Mouse (Mus musculus) frontal cortex, adult 2 months (tissue): Measurements from ENCODE around the gene Slc6a21. TPM values are rescaled to one million over a fixed set of nuclear protein-coding genes. Genes with fewer than 3 reads are reported as not detected.

ENCODE experiments used
- DNase-seq, 2 experiments: peaks; one replicate each; pipeline ENCODE4 v3.0.0; 2022; ENCODE audit warnings: low spot score in 1 of 2; ENCODE audit errors: extremely low spot score in 1 of 2
- polyA plus RNA-seq: library from polyadenylated mRNA; depleted of rRNA; stranded (reverse); fragments of >200 nt; gene quantifications from 2 replicates; pipeline ENCODE4 v1.2.3, GENCODE M21; 2012; rRNA removed

The Slc6a21 gene
- 0.20 and 0.29 TPM in 2 replicates for polyA plus RNA-seq

DNA sequence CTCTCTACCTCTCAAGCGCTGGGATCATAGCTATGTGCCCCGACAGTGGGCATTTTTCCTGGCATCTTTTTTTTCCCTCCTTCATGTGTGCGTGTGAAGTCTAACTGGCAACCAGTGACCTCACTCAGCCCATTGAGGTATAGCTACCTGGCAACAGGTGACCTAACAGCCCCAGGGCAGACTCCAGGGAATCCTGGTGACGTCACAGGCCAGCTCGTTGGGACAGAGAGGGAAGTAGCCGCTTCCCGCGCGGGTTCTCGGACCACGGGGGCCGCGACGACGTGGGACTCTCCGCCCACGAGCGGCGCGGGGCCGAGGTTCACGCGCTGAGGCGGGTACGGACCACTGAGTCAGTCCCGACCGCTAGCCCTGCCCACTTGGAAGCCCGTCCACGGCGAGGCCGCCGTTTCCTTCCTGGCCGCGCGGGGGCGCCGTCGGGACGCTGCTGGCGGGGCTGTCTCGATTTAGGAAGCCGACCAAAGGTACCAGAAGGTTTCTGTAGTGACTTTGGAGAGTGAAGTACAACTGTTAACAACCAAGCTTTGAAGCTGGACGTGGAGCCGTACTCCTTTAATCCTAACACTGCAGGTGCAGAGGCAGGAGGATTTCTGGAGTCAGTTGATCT is at the start of gene Slc6a21:
TSS of gene Slc6a21 (plus strand) at position 378 of the 625 bp plus-strand sequence.
- peak in 1 of 2 experiments; percentile 82 for DNase-seq

DNA sequence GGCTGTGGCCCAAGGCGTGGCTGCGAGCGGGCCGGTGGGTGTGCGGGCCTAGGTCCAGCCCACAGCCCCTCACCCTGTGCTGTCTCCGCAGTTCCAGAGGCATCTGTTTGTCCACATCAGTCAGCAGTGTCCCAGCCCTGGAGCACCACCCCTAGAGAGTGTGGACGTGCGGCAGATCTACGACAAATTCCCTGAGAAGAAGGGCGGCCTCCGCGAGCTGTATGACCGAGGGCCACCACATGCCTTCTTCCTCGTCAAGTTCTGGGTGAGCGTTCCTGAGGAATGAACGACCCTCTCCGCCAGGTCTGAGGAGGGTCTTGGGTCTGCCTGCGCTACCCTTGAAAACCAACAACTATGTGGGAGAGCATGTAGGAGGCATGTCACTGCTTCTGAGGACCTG is 48.8 kb upstream of the Slc6a21 start:
- DNase-seq = no peak

DNA sequence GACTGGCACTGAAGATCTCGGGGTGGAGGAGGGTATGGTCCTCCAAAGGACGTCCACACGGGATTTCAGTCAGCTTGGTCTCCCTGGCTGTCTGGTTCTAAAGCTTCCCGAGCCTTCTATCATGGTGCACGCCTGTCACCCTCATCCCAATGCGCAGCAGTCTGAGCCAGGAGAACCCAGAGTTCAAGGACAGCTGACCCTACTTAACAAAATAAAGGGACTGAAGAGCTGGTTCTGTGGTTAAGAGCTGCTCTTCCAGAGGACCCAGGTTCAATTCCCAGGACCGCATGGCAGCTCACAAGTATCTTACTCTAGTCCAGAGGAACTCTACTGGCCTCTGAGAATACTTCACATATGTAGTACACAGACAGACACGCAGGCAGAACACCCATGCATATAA is 48.3 kb upstream of the Slc6a21 start:
- no peak for DNase-seq

DNA sequence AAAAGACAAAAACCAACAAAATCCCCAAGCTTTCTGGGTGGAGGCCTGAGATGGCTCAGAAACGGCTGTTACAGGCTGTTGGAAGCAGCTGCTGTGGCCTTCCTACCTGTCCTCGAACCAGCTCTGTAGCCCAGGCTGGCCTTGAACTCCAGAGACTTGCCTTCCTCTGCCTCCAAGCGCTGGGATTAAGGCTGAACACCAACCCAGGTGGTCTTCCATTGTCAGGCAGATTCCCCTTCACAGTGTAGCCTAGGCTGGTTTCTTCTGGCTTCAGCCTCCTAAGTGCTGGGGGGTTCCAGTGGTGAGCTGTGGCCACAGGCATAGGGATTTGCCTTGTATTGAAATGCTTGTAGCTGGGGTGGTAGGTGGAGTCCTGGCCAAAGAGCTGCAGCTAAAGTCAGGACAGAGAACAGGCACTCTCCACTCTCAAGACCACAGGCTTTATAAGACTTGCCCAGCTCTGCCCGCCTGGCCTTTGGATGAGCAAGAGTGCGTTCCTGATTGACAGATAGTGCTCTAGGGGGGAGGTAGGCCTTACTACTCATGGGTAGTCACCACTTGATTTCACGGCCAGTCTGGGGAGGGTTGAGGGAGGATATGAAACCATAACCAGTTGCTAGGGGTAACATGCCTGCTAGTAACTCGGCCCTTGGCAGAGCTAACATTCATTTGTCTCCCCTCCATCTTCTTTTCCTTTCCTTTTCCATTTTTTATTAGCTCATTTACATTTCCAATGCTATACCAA is 47.7 kb upstream of the Slc6a21 start:
- no peak for DNase-seq

DNA sequence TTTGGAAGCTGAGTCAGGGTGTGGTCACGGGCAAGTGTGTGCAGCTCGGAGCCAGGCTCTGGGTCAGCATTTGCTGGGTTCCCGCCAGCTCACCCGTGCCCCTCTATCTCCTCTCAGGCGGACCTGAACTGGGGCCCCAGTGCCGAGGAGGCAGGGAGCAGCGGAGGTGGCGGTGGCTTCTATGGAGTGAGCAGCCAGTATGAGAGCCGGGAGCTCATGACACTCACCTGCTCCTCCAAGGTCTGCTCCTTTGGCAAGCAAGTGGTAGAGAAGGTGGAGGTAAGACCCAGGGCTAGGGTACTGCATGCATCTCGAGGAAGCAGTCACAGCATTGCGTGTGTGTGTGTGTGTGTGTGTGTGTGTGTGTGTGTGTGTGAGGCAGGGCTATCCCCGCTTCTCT is 46.1 kb upstream of the Slc6a21 start:
- no peak for DNase-seq

DNA sequence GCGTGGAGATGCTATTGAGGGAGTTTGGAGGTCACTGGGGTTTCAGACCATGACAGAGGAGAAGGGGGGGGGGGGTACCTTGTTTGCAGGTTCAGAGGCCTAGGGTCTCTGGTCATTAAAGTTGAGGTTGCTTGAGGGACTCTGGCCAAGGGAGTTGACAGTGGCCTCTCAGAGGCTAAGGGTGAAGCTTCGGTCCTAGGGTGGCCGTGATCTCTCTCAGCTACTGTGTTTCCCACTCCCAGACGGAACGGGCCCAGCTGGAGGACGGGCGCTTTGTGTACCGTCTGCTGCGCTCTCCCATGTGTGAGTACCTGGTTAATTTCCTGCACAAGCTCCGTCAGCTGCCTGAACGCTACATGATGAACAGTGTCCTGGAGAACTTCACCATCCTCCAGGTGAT is 45.4 kb upstream of the Slc6a21 start:
- DNase-seq = no peak

DNA sequence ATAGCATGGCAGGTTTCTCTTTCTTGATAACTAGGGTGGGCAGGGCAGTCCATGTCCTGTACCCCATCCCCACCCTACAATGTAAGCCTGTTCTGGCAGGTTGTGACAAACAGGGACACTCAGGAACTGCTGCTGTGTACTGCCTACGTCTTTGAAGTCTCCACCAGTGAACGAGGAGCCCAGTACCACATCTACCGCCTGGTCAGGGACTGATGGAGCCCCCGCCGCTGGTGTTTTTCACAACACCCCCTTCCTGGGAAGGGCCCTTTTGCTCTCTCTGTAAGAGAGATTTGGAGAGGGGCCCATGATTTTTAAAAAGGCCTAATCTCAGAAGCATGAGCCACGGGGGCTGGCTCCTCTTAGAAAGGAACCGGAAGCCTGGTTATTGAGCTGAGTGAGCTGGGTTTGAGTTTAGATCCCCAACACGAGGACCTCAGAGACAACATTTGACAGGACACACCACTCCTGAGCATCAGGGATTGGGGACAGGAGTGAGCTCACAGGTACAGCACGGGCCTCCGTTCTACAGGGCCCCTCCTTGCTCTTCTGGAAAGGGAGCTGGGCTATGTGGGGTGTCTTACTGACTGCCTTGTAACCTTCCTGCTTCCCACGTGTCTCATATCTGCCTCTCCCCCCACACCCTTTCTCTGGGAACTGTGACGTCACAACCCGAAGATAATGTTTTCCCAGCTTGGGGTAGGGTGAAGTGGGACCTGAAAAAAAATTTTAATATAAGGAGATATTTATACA is 44.4 kb upstream of the Slc6a21 start:
- DNase-seq = peak; percentile 57 to 75

DNA sequence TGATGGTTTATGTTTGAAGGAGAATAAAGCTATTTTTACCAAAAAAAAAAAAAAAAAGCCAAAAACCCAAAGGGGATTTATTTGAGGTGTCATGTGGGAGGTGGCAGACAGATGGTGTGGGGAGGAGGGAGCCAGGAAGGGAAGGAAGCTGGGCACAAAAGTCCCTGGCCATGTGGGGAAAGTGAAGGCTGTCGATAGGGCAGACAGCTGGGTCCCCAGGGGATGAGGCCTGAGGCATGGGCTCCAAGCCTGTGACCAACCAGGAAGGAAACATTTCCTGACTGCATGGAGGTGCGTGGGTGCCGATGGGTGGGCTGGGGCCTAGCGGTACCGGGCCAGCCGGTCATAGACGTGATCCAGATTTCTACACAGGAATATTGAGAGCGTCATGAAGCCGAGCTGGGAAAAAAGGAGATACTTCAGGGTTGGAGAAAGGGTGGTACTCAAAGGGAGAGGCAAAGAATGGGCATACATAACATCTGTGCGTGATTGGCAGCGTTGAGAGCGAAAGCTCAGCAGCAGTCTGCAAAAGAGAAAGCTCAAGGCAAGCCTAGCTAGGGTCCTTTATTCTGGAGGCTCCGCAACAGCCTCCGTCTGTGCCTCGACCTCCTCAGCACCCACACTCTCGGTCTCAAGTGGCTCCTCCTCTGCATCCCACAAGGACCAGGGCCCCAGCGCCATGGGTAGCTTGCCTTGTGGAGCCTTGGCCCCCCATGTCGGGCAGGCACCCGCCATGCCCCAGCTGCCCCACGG is 43.6 kb upstream of the Slc6a21 start:
- DNase-seq = peak; percentile 81 to 87

DNA sequence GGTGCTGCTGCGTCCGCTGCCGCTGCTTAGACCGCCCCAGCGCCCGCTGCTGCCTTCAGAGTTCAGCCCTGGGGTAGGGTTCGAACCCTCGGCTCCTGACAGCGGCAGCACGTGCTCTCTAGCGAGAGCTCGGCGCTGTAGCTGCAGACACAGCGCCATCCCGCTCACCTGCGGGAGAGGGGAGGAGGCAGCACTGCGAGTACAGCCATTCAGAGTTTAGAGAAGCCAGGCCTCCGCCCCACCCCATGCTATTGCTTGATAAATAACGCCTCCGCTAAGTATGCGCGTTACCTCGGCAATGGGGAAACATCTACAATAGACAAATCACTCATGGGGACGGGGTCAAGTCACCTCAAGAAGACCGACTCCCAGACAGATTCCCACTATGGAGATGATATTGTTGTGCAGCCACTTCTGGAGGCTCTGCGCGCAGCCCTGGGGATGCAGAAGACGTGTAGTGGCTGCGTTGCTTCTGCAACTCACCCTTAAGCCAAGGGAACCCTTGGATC is 42.9 kb upstream of the Slc6a21 start:
- DNase-seq = no peak

DNA sequence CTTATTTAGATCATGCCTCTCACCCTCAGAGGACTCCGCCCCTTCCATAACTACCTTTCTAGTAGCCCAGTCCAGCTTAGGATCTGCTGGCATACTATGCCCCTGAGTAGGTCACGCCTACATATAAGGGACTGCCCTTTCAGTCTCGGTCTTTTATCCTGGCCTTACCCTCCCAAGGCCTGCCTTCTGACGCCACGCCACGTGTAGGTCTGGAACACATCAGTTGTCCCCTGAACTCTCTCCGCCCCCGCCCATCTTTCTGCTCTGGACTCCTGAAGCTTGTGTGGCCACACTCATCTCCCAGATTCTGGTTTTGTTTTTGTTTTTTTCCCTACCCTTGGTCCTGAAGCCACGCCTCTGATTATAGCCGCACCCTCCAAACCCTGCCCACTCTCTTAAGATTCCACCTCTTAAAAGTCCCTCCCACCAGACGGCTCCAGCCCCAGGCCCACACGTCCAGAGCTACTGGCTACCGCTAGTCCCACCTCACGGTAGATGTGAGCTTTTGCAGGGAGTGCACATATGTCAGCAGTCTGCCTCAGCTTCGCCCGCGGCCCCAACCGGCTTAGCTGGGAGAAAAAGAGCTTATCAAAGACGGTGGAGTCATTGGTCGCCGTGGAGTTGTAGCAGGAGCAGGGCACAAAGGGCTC is 42.3 kb upstream of the Slc6a21 start:
- peak in 1 of 2 experiments; percentile 20 for DNase-seq

DNA sequence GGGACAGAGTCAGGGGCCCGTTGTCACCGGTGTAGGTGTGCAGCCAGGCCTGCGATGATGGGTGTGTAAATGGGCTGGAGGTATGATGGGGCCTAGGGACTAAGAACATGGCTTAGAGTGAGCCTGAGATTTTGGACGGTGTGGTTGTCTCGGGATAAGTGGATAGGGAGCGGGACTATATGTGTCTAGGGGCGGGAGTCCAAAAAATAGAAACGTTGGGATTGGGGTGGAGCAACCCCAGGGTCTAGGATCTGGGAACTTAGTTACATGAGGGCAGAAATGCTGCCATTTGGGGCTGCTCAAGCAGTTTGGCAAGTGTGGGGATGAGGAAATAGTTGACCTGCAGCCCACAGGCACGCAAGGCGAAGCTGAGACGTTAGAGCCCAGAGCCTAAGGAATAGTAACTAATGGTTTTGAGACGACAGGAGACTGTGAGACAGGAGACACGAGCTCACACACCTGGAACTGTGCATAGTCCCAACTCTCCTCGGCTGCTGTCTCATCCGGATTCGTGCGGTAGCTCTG is 41.6 kb upstream of the Slc6a21 start:
- DNase-seq = no peak

DNA sequence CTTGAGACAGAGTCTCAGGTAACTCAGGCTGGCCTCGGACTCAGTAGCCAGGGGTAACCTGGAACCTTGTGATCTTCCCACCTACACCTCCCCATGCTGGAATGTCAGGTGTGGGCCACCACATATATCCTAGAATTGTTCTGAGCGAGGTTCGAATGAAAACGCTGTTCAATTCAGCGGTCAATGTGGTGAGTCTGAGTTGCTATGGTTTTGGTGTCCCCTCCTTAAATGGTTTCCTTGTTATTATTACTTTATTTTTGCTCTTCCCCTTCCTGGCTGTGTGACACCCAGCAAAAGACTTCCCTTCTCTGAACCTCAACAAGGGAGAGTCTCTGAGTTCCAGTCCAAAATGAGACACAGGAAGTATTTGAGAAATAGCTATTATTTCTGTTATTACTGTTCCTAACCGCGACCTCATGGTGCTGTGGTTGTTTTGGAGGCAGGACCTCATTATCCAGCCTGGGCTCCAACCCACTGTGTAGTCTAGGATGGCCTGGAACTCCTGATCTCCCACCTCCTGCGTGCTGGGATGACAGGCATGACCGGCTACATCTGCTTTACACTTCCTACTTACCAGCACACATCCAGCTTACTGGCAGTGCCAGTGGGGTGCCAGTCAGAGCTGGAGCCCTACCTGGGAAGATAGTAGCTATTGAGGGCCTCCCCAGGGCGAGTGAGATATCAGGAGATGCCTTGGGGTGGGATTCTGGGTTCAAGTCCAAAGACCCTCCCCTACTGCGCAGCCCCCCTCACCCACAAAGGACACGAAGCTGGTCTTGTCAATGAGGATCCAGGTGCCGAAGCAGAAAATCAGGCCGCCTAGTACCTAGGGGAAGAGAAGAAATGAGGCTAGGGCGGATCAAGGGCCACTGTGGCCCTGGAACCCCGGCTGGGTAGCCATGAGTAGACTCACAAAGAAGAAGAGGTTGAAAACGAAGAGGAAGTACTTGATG is 39.3 kb upstream of the Slc6a21 start:
- DNase-seq = no peak

DNA sequence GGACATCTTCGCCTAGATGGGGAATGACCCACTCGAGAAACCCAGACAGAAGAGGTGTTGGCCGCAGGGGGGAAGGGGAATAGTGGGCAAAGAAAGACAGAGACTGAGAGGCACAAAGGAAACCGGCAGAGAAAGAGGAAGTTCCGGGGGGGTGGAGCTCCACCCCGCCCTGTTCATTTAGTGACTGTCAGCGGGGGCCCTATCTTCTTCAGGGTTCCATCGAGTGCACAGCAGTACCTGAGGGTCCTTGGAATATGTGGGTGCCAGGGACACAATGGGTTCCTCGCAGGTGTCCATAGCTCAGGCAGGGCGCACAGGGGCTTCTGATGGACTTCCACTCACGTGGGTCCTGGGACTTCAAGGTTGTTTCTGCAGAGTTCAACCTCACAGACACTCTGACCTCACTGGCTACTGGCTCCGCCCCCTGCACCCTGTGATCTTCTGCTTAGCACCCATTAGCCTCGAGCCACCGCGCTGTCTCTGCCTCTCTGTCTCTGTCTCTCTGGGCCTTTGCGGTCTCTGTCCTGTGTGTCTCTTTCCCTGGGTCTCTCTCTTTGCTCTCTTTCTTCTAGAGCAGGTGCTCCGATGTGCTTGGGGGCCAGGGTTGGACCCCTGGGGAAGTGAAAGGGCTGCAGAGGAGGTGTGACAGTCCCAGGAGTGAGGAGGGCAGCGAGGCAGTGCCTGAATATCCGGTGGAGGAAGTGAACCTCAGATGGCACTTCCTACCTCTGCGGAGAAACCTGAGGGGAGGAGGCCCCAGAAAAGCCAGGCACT is 38.4 kb upstream of the Slc6a21 start, which contains the start of gene Cd37:
TSS of gene Cd37 (minus strand) at position 393 of the 774 bp plus-strand sequence.
- no peak for DNase-seq

DNA sequence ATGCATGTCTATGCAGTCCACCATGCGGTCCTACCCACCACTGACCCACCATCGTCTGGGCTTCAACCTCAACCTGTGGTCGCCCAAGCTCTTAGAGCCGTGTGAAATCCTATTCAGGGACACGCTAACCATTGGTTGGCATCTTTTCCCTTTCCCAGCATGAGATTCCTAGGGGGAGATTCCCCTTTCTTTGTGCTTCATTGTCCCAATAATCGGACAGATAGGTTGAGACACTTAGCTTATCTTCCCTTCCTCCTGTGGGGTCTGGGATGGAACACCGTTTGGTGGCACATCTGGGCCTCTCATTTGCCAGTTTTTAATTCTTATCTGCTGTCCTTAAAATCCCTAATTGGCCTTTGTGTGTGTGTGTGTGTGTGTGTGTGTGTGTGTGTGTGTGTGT is 37.2 kb upstream of the Slc6a21 start:
- DNase-seq = no peak

DNA sequence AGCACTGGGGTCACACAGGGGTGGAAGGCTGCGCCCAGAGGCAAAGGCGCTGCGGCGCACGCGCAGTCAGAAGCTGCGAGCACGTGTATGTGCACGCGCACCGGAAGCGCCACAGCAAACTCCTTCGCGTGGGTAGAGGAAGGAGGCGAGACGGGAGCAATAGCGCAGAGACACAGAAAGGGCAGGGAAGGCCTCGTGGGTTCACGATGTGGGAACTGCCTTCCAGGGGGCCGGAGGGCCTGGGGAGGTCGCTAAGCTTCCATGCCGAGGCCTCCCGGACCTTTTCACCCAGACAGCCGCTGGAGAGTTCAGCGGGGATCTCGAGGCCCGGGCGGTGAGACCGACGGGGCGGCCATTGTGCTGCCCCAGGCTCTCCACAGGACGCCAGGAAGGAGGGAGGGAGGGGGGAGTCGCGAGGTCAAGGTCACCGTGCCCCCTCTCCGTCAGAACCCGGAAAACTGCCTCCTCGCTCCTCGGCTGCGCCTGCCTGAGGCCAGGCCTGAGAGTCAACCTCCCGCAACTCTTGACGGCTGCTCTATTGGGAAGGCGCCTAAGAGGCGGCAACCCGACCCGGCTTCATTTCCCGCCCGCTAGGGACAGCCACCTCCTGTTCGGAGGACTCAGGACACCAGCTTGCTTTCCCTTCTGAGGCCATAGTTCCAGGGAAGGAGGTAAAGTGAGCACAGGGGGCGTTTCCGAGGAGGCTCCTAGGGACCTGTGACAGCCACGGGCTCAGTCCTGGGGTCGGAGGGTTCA is 36.5 kb upstream of the Slc6a21 start, which contains the start of gene Slc6a16:
TSS of gene Slc6a16 (plus strand) at position 453 of the 756 bp plus-strand sequence.
- no peak for DNase-seq

DNA sequence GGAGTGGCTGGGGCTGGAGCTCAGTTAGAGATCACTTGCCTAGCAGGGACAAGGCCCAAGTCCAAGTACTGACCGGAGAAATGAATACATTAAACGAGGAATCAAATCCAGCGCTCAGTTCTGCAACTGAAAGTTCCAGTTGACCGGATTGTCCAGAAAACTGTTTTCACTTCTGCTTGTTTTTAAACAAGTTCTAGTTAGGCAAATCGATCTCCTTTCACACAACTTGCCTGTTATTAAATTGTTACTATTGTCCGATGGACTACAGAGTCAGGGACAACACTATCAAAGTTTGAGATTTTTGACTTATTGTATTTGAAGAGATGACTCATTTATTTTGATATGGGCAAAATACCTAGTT is 35.9 kb upstream of the Slc6a21 start:
- no peak for DNase-seq

DNA sequence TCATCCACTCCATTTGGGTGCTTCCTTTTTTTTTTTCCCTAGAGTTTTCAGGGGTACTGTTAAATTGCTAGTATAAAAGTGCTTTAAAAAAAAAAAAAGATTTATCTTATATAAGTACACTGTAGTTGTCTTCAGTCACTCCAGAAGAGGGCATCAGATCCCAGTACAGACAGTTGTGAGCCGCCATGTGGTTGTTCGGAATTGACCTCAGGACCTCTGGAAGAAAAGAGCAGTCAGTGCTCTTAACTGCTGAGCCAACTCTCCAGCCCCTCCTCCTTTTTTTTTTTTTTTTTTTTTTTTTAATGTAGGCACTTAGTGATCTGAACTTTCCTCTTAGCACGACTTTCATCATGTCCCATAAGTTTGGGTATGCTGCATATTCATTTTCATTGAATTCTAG is 29.6 kb upstream of the Slc6a21 start:
- DNase-seq = no peak
